Mouse (Mus musculus): ENCODE results near the gene Efcab7.

Efcab7 gene

DNA sequence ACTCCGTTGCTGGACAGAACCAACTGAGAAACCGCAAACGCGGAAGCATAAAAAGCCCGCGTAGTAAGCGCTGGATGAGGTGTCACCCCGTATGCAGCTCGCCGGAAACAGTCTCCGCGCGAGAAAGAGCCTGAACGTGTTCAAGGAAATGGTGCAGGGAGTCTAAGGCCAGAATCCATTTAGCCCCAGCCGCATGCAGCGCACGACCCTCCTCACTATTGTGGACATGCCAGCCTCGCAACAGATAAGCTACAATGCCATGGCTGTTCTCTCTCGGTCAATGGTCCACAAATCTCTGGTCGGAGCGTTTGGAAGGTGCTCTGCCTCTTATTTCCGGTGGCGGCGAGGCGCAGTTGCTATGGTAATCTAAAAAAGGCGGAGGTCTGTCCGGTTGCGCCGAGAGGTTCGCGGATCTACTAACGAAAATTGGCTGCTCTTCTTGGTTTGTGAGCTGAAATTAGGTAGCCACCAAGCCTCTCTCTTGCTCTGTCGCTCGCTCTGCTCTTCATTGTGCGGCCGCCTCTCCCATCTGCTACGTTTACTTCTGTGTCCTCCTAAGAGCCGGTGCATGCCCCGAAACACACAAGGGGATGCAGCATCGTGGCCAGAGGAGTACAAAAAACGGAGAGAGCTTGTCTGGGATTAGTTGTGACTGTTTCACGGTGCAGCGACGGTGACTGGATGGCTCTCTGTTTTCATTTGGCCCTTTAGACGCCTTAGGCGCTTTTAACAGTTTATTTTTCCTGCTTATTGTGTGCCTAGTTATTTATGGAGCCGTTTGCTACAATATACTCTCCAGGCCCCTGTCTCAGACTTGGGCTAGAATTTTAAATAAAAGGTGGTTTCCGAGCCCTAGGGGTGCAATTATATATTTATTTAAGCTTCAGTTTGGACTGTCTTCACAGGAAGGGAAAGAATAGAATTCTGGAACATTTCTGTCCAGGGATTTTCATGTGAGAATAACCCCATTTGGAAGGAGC is at the start of gene Efcab7:
TSS of gene Efcab7 (plus strand) at position 105 of the 980 bp plus-strand sequence.
- in situ Hi-C loops (cut with MboI; ENCODE audit: low pct_unique_long_range_greater_than_20kb in 1 of 2, low sequenced_read_pairs in 2 of 2, unreplicated experiment in 1 of 2) = no loop called here

DNA sequence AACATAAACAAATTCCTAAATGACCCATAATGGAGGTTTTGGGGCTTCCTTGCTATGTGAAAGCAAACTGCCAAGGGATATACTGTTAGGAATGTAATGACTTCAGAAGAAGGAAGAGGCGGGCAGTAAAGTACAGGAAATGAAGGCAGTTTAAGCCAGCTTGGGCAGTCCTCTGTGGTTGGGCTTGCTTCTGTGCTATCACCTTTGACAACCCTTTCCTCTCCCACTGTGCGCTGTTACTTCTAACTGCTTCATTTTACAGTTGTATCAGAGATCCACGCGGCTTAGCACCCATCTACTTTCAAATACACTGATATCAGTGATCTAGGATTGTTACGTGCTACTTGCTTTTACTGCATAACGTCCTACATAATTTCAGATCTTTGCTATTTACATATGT is 36.6 kb upstream of the Efcab7 start:
- in situ Hi-C loops (cut with MboI; ENCODE audit: low pct_unique_long_range_greater_than_20kb in 1 of 2, low sequenced_read_pairs in 2 of 2, unreplicated experiment in 1 of 2) = no loop called here

DNA sequence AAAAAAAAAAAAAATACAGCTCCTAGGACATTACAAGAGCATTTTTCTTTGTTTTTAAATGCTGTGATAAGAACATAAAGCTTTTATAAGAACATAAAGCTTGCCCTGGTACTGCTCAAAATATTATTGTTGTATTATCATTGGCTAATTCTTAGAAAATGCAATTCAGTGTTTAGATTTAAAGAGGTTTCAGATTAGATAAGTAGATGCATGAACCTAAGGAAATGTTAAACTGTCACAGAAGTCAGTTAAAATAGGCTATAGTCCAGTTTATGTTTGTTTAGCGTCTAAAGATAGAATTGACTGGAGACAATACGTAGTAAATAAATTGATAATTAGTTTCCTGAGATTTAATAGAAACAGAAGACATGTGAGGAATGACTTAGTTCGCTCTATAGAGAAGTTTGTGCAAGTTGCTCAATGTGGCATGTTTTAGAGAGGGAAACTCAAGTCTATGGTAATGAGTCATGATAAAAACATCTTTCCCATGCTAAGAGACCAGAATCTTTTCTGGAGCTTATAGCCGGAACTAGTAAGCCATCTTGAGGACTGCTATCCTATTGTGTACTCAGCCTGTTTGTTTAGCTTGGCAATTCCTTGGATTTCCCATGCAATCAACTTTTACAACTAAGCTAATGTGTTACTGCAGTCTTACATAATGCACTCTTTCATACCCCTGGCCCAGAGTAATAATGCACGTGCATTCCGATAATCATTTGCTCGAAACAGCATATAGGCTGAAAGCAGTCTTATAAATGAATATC is 12.1 kb upstream of the Efcab7 start:
- in situ Hi-C loops (cut with MboI; ENCODE audit: low pct_unique_long_range_greater_than_20kb in 1 of 2, low sequenced_read_pairs in 2 of 2, unreplicated experiment in 1 of 2) = no loop called here

DNA sequence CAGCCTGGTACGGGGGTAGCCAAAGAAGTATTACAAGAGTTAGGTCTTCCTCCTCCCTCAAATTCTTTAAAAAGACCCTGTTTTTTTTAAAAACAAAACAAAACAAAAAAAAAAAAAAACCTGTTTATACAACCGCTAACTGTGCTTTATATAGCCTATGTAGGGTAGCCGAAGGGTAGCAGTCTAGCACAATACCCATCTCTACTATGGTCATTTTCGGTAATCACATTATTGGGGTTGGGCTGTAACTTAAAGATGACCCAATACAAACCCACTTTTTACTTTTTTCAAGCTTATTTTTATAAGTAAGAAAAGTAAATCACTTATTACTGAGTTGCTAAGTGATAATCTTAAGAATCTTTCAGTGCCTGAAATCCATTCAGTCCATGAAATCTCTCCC is 661 bp upstream of the Efcab7 start:
- in situ Hi-C loops (cut with MboI; ENCODE audit: low pct_unique_long_range_greater_than_20kb in 1 of 2, low sequenced_read_pairs in 2 of 2, unreplicated experiment in 1 of 2) = no loop called here

DNA sequence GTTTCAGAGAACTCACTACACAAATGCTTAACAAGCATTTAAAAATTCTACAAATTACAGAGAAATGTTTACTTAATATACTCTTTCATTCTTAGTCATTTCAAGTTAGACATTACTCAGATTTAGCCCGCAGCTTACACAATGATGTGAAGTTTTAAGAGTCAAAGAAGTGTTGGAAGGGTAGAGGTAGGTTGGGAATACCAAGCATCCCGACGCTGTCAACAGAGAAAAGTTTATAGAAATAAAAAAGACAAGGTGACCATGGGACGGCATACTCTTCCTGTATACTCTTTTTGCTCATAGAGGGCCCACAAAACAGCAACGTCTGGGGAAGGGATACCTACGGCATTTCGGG is 282 bp upstream of the Efcab7 start:
- in situ Hi-C loops (cut with MboI; ENCODE audit: low pct_unique_long_range_greater_than_20kb in 1 of 2, low sequenced_read_pairs in 2 of 2, unreplicated experiment in 1 of 2) = no loop called here

DNA sequence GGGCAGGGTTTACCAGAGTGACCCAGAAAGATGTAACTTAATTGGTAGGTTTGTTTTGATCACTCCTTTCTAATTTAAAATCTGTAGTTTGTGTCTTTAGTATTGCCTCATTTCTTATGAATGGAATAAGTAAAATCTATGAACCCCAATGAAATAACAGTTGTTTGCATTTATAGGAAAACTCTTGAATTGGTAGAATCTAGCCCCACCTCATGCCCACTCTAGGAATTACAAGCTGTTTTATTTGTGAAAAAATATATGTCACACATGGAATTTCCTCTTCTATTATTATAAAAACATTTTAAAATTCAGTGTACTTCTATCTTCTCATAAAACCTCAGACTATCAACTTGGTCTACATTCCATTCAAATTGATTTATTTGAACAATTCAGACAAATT is 52.9 kb downstream of the Efcab7 start:
- in situ Hi-C loops (cut with MboI; ENCODE audit: low pct_unique_long_range_greater_than_20kb in 1 of 2, low sequenced_read_pairs in 2 of 2, unreplicated experiment in 1 of 2) = no loop called here

DNA sequence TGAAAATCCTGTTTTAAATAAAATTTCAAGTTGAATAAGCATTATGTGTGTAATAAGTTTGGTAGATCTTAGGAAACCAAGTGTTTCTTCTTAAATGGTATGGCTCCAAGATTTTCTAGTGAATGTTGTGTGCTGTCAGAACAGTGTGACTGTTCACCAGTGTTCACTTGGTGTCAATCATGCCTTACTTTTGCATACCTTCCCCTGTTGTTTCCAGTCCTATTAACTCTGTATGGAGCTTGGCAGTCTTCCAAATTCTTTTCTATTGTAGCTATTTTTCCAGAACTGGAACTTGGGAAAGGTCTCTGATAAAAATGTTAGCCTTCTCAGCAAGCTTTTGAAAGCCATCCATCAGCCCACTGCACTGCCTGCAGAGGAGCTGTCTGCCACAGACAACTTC is 53.4 kb downstream of the Efcab7 start:
- in situ Hi-C loops (cut with MboI; ENCODE audit: low pct_unique_long_range_greater_than_20kb in 1 of 2, low sequenced_read_pairs in 2 of 2, unreplicated experiment in 1 of 2) = no loop called here

DNA sequence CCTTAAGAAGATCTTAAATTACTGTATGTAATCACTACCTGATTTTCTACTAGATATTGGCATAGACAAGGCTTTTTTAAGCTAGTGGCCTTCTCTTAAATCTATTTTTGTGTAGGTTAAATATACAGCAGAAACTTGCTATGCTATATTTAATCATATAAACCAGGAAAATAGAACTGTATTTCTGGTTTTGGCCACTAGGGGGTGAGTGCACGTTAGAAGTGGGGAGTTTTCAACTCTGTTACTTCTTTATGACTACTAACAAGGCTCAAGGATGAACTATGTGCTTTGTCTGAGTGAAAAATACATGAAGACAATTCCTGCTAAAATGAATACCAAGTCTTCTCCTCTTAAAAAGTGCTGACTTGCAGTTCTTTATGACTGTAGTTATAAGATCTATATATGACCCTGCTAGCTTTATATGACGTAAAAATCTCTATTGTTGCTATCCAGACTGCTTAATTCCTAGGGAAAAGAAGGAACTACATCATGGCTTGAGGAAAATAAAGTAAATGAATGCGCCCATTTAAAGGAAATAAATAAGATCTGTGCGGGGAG is 85.0 kb downstream of the Efcab7 start:
- in situ Hi-C loops (cut with MboI; ENCODE audit: low pct_unique_long_range_greater_than_20kb in 1 of 2, low sequenced_read_pairs in 2 of 2, unreplicated experiment in 1 of 2) = no loop called here

DNA sequence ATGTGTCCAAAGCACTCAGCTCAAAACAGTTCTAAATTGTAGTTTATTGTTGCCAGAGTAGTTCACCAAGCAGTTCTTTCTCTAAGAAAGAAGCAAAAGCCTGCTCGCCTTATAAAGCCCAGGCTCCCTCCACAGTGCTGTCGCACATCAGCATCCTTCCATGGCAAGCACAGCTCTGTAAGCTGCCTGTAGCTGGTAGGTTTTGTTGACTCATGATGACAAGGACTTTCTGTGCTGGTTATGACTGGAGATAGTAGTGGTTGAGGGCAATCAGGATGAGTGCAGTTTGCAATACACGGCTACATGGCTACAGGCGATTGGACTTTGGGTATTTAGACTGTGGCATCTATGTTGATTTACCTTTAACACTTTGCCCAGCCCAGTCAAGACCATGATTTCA is 97.4 kb downstream of the Efcab7 start:
- in situ Hi-C loops (cut with MboI; ENCODE audit: low pct_unique_long_range_greater_than_20kb in 1 of 2, low sequenced_read_pairs in 2 of 2, unreplicated experiment in 1 of 2) = no loop called here

DNA sequence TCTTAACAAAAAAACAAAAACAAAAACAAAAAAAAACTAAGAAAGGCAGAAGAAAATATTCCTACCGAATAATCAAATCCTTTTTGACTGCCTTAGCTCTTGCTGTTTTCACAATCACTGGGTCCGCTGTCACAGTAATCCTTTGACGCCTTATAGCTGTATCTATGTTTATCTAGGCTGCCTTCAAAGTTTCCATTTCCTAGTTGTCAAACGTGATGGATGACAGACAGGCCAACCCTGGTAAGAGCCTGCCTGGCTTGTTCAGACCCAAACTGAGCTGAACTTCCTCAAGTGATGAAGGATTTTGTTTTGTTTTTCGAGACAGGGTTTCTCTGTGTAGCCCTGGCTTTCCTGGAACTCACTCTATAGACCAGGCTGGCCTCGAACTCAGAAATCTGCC is 99.5 kb downstream of the Efcab7 start:
- in situ Hi-C loops (cut with MboI; ENCODE audit: low pct_unique_long_range_greater_than_20kb in 1 of 2, low sequenced_read_pairs in 2 of 2, unreplicated experiment in 1 of 2) = no loop called here

DNA sequence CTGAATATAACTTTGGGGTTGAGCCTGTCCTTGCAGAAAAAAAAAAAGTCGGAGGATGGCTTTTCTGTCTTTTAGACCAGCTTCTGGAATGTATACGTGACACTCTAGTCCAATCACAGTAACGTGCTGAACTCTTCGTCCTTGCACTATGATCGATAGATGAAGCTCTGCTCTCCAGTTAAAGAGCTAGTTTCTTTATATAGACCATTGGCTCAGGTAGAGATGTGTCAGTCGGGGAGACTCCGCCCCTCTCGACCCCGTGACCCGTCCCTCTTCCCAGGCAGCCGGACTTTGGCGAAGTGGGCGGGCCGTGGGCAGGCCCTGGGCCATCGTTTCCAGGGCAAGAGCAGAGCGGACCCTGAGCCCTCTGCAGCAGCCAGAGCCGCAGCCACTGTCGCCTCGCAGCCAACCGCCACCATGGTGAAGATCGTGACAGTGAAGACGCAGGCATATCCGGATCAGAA is 100.2 kb downstream of the Efcab7 start, which contains the start of gene Pgm1:
TSS of gene Pgm1 (plus strand) at position 266 of the 464 bp plus-strand sequence.
- in situ Hi-C loops (cut with MboI; ENCODE audit: low pct_unique_long_range_greater_than_20kb in 1 of 2, low sequenced_read_pairs in 2 of 2, unreplicated experiment in 1 of 2) = no loop called here

DNA sequence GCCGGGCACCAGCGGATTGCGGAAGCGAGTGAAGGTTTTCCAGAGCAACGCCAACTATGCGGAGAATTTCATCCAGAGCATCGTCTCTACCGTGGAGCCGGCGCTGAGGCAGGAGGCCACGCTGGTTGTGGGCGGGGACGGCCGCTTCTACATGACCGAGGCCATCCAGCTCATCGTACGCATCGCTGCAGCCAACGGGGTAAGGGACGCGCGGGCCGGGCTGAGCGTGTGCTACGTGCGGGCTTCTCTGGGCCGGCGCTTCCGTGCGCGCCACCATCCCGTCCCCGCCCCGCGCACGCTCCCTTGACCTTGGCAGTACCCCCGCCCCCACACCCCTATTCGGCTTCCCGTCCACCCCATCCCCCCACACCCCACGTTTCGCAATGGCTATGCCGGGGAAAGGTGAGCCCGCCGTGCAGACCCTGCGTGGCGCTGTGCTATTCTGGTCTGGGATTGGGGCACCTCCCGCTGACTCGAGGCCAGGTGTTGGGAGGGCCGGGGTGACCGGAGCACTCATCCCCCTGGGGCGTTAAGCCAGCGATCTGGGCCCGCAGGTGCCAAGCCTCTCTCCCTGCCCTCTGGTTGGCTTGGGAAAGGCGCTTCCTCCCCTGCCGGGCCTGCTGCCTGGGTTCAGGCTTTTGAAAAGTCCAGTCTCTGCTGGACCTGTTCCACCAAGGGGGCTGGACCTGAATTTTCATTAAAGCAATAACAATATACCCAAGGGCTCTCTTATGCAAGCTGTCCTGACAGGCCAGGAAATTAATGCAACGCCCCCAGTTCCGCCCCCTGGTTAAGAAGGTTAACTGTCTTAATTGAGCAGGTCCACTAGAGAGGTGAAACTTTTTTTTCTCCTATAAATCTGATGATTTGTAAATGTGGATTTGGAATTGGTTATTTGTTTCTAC is 100.9 kb downstream of the Efcab7 start, which contains the start of gene Itgb3bp:
TSS of gene Itgb3bp (minus strand) at position 201 of the 905 bp plus-strand sequence.
- in situ Hi-C loops (cut with MboI; ENCODE audit: low pct_unique_long_range_greater_than_20kb in 1 of 2, low sequenced_read_pairs in 2 of 2, unreplicated experiment in 1 of 2) = no loop called here

DNA sequence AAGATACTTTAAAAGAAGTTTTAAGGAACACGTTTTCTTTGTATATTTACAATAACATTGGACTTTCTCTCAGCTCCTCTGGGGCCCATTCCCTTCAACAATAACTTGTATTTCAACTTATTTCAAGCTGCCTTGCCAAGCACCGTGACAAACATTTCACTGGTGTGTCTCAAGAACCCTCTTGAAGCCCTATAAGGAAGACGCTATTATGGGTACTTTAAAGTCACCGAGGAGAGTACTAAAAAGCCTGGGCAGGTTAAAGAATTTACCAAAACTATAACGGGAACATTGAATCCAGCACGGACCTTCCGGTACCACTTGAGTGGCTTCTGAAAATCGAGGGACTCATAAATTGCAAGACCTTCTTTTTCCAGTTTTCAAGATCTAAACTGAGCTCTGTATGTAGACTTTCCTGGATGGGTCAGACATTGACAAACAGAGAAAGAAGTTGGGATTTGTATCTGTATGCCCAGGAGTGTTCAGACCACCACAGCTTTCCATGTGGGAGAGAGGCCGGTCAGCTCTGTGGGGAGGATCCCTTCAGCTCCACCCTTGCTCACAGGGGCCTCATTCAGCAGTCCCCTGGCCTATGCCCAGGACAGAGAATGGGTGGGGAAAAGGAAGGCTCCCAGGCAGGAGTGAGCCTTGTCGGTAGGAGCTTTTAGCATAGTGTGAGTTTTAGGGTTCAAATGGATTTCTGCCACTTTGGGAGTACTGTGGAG is 101.7 kb downstream of the Efcab7 start:
- in situ Hi-C loops (cut with MboI; ENCODE audit: low pct_unique_long_range_greater_than_20kb in 1 of 2, low sequenced_read_pairs in 2 of 2, unreplicated experiment in 1 of 2) = no loop called here

DNA sequence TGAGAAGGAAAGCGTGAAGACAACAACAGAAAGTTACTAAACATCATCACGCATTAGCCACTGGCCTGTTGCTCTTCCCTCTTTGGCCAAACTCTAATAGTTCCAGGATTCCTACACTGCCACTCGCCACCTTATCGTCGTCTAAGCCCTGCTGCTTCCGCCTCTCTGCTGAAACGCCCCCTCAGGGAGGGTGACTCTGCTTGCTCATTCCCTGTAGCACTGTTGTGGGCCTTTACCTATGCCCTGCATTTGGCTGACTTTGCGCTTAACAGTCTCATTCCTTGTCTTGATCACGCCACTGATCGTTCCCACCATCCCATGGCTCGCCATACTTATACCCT is 102.2 kb downstream of the Efcab7 start:
- in situ Hi-C loops (cut with MboI; ENCODE audit: low pct_unique_long_range_greater_than_20kb in 1 of 2, low sequenced_read_pairs in 2 of 2, unreplicated experiment in 1 of 2) = no loop called here

DNA sequence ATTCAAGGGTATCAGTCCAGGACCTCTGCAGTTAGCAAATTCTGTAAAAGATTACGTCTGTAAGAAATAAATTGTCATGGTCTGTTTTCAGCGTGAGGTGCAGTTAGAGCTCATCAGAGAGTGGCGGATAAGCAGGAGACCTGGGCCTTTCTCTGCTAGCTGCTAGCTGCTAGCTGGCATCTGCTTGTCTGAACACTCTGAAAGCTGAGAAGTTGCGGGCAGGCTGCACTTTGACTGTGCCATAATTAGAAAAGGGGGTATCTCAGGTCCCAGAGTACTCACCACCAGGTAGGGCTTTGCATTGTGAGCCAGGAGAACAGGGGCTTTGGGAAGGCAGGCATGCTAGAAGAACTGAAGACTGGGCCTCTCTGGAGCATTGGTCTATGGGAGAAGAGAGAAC is 102.8 kb downstream of the Efcab7 start:
- in situ Hi-C loops (cut with MboI; ENCODE audit: low pct_unique_long_range_greater_than_20kb in 1 of 2, low sequenced_read_pairs in 2 of 2, unreplicated experiment in 1 of 2) = no loop called here

DNA sequence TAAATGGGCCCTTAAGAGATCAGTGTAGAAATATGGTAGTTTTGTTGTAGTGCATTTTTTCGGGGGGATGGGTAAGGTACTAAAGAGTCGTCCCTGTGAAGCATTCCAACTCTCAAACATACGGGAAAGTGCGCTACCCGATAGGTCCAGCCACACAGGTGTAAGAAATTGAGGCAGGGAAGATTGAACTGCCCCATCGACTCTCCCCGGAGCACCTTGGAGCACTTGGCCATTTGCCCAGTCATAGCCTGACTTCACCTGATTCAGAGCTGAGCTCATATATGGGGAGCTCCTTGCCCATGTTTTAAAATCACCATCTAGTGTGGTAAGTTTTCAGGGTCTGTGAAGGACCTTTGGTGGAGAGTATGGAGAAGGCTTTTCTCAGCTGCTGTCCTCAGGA is 105.9 kb downstream of the Efcab7 start:
- in situ Hi-C loops (cut with MboI; ENCODE audit: low pct_unique_long_range_greater_than_20kb in 1 of 2, low sequenced_read_pairs in 2 of 2, unreplicated experiment in 1 of 2) = no loop called here

DNA sequence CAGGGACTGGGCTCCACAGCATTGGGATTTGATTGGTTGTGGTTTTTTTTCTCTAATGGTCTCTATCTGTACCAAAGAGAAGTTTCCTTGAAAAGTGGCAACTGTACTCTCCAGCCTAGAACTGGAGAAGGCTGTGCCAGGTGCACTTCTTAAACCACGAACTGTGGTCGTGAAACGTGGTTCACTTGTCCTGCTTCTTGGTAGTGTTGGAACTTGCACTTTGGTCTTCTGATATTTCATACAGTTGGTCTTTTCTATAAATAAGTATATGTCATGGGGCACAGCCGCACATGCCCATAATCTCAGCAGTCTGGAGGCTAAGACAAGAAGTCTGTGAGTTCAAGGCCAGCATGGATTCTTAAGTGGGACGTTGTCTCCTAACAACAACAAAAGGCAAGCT is 107.3 kb downstream of the Efcab7 start:
- in situ Hi-C loops (cut with MboI; ENCODE audit: low pct_unique_long_range_greater_than_20kb in 1 of 2, low sequenced_read_pairs in 2 of 2, unreplicated experiment in 1 of 2) = no loop called here
